Mouse (Mus musculus) heart, adult 9 months (tissue): ENCODE results near the gene Prkacb.

Source experiments
- DNase-seq, 2 experiments: peaks; one replicate each; pipeline ENCODE4 v3.0.0; 2022; ENCODE audit warnings: low spot score in 2 of 2

Gene Prkacb

DNA sequence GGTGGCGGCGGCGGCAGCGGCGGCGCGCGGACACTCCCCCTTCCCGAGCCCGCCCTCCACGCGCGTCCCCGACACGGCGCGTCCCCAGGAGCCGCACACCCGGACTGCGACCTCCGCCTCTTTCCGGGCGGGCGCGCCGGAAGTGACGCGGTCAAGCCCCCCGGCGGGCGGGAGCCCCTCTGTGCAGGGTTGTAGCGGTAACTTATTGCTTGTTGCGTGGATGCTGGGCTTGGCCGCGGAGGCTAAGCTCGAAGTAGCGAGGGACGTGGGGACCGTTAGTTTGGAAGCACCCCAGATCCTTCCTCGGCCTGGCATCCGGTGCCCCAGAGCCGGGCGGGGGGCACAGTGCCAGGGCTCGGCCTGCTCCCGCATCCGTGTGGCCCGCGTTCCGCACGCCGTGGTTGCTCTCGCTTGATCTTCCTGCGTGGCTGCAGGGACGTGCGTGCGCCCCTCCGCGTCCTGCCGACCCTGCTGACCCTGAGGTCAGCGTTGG, at the start of gene Prkacb:
Prkacb (minus strand) TSS at position 90 of the 493 bp plus-strand sequence.
- DNase-seq, result peak; percentile 92 to 93

DNA sequence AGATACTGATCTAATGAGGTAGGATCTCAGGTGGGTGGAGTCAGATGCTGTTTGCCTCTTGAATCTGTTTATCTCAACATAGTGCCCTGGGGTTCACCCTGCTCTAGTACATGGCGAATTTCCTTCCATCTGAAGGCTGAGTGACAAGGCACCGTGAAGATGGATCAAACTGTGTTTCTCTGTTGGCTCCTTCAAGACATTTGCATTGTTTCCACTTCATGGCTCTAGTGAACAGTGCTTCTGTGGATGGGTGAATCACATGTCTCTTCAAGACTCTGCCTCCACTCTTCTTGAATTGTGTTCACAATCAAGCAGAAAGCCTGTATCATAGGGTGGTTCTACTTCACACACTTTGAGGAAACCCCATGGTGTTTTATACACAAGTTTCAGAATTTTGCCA, 47.5 kb upstream of the Prkacb start:
- no peak for DNase-seq

DNA sequence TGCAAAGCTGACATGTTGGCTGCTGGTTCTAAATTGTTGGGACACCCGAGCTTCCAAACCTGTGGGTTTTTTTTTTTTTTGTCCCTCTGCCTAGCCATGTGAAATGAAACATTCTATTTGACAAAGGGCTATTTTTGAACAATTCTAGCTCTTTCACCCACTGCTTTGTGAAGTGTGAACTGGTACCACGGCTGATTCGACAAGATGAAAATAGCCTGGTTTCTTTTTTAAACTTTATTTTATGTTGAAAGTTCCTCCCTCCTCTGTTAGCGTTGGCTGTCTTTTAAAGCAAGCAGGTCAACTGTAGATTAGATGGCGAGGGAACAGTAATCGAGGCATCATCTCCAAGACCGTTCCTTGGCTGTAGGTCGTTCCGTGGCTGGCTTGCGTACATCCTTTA, 44.6 kb upstream of the Prkacb start:
- DNase-seq, result no peak

DNA sequence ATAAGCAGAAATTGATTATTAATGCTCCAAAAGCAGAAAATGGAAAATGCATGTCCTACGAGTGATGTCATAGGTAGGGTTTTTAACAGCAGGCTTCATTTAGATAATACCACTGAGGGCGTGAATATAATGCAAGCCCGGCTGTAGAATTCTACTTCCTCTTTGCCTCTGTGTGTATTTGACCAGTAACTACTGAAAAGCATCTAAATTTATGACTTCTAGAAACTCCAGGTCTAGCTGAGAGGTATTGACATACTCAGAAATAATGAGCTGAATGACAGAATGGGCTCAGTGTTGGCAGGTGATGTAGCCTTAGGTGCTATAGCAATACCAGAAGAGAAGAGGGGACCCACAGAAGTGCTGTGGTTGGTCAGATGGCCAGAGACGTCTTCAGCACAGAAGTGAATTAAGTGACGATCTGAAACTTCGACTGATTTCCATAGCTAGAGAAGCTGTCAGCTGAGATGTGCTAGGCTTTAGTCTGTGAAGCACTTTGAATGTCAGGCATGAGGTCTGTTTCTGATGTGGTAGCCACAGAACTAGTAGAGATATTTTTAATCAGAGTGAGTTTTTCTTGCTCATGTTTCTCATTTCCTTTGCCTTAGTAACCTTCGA, 41.8 kb upstream of the Prkacb start:
- no peak for DNase-seq

DNA sequence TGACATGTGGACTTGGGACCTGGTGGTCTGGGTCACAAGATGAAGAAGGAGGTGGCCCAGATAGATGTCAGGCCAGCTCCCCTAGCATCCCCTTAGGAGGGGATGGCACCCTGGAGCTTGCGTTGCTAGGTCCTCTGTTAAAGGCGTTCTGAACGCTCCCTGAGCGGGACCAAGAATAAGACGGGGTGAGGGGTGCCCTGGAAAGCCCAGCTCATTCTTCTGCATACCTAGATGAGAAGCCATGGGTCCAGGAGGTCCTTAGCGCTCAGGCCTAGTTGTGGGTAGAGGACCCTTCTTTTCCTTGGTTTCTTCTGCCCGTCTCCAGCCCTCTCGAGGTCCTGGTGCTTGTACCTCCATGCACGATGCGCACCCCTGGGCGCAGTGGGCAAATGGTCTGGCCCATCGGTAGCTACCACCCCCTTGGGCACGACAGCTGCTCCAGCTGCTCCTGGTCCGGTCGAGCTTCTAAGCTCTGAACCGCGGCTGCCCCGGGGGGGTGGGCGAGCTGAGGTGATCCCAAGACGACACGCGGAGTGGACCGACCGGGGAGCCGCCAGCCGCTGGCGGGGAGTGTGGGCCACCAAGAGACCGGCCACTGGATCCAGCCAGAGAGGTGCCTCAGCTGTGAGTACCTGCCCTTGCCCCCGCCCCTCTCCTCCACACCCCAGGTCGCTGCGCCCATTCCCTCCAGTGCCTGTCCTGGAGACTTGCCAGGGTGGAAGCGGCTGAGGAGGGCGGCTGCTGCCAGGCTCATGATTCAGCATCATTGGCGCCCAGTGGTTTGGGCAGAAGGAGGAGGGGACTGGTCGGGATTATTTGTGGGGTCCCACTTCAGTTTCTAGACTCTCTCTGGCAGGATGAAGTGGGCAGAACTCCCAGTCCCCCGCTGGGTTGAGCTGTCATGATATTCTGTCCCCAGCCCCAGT, 39.4 kb upstream of the Prkacb start, which contains the start of gene Ttll7:
Ttll7 (plus strand) TSS at position 402 of the 926 bp plus-strand sequence.
- DNase-seq, result peak; percentile 79 to 83

DNA sequence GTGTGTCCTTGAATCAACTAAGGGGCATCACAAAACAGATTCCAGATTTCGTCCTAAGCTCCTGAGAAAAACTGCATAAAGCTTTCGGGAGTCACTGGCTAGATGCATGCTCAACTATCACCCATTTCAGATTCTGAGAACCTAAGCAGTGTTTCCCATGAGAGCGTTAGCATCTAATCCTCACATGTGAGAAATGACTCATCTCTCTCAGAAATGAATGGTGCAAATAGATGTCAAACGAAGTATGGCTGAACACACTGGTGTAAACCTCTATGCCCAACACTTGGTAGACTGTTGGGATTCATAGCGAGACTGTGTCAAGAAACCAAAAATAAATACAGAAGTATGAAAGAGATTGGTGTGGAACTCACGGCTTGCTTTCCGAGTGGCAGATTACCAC, 36.6 kb upstream of the Prkacb start:
- DNase-seq, result no peak

DNA sequence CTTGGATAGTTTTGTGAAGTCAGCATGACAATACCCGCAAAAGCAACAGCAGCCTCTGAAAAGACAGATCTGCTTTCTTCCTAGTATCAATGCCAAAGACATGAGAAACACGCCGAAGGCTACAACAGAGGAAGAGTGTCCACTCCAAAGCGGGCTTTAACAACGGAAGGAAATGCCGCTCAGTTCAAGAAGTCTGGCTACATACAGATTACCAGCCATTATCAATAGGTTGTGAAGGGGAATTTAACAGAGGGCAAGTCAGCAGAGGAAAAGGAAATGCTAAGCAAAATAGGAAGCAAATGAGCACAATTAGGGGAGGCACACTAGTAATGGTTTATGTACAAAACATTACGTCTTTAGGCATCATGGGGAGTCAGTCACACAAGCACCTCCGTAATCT, 35.3 kb upstream of the Prkacb start:
- DNase-seq, result no peak

DNA sequence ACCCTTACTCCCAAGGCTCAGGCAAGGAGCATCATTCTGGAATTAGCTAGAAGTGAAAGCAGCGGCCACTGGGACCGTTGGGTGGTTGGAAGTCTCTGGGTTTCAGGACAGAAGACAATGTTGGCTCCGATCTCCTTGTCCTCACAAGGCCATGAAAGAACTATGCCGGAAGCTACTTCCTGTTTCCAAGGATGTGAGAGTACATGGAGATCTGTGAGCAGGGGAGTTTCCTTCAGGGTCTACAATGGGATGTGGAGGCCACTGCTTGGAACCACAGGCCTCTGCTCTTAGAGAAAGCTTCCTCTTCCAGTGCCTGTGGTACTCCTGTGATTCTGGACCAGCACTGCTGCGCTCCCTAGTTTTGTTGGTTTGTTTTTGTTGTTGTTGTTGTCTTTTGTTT, 33.4 kb upstream of the Prkacb start:
- DNase-seq, result peak; percentile 62 to 79

DNA sequence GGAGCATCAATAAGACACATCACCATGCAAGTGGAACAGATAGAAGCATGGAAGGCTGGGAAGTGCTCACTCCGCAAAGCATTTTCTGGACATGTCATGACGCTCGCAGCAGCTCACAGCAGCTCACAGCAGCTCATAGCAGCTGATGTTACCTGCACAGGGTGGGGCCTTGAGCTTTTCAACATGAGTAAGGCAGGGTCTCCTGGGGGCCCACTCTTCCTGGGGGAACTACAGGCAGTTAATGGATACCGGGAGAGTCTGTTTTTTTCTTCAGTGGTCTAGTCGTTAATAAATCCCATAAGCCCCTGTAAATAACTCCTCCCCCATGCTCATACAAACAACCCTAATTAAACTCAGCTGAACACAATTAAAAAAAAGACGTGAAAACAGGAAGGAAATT, 30.7 kb upstream of the Prkacb start:
- no peak for DNase-seq

DNA sequence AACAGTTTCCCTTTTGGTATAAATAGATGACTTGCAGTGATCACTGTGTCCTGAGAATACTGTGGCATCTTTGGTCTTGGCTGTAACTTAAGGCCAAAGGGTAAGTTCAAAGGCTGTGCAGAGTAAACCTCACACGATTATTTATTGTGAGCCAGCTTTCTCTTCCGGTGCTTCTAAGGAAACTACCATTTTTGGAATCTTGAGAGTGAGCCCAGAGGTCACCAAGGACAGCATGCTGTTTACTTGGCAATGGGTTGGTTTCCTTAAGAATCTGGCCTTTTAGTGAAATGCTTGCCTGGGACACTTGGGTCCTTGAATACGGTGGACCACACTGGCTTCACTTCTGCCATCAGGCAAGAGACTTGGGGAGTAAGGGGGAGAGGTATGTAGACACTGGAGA, 30.0 kb upstream of the Prkacb start:
- DNase-seq, result peak; percentile 22 to 27

DNA sequence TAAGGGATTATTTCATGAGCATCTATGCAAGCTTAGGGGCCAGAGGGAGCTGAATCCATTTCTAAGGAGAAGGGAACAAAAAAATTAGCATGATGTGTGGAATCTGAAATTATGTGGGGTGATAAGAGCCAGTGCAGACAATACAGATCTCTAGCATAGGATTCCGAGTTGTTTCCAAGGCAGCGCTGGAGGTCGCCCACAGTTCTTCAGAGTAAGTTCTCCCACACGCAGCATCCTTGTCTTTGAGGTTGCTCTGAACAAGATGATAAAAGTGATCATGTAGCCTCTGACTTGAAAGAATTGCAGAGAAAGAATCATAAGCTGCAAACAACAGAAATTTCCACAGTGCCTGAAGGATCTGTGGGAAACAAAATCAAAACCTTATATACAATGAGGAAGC, 7.9 kb upstream of the Prkacb start:
- no peak for DNase-seq

DNA sequence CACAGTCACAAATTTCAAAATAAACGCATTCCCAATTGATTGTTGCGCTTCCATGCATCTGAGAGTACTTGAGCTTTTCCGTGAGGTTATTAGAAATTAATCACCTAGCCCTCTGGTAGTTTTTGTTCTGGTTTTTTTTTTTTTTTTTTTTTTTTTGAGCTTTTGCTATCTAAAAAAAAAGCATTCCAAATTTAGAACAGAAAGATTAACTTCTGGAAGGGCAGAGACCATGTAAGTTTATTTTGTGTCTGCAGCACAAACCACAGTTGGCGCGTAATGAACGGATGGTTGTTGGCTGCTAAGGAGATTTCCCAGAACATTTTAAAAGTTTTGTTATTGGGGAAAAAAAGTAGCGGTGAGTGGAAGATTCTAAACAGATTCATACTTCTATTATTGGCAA, 834 bp upstream of the Prkacb start:
- no peak for DNase-seq

DNA sequence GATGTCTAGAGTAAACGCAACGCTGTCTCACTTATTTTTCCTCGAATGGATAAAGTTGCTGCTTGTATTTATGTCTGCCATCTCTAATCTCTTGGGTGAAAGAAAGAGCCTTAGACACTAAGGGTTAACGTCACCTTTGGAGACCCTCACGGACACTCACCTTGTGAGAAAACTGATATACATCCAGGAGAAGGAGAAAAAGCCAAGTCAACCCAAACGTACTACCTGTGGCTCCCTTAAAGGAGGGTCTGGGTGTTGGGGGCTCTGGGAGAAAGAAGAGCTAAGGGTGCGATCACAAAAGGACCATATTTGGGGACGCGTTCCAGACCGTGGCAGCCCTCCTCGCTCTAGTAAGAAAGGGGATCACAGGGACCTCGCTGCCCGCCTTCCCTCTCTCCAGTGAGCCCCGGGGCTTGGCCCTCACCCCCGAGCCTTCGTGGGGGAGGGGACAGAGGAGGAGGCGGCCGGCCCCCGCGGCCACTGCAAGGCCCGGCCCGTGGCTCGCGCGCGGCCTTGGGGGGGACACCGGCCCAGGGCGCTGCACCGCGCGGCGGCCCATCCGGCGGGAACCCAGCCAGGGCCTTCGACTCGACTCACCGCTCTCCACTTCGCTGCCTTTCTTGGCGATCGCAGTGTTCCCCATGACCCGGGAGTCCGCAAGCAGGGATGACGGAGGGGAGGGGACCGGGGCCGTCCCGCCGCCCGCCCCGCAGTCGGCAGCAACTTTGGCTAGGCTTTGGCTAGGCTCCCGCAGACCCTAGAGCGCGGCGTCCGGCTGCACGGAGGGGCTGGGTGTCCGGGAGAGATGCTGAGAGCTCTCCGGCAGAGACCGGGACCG, 530 bp downstream of the Prkacb start:
- no peak for DNase-seq

DNA sequence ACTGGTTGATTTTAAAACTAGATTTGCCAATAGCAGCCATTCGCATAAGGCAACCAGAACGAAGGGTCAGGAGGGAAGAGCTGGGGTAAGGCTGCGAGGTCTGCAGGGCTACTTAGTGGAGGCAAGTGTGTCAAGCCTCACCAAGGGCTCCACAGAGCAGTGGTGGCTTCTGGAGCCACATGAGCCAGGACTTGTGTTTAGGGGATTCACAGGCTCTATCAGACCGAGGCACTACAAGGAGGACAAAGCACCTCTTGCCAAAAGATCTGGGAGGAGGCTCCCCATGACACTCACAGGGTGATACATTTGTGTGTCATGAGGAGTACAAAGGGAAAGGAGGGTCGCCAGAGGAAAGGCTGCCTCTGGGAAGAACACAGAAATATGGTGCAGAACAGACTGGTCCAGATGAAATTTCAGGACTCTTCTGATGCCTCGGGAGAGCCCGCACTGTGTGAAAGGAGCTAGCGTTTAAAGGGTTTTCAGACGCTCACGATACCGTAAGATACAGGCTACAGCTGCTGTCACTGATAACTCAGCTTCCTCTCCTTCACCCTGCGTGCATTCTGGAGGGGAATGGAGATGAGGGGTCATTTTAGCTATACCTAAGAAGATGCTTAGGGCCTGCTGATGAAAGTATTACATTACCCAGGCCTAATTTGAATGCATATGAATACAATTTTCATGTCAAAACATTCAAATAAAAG, 19.1 kb downstream of the Prkacb start:
- DNase-seq, result no peak

DNA sequence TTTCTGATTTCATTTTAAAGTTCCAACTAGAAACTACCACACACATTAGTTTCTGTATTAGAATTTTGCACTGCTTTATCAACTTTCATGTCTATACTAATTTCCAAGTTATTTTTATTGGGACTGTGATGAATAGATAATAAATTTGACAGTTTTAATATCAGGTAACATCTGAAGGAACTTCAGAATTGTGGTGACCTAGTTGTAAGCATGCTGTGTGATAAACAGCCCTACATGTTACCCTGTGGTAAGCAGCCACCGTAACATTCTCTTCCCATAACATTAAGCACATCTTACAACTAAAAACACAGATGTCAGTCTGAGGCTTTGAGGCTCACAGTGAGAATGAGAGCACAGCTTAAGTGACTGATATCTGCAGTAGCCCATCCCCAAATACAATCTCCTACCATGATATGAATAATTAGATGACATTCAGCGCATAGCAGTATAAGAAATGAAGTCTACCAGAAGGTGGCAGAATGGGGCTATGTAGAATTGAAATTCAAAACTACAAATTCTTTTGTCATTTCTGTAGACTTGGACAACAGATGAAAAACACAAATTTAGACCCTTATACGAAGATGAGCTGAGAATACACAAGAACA, 20.5 kb downstream of the Prkacb start:
- no peak for DNase-seq

DNA sequence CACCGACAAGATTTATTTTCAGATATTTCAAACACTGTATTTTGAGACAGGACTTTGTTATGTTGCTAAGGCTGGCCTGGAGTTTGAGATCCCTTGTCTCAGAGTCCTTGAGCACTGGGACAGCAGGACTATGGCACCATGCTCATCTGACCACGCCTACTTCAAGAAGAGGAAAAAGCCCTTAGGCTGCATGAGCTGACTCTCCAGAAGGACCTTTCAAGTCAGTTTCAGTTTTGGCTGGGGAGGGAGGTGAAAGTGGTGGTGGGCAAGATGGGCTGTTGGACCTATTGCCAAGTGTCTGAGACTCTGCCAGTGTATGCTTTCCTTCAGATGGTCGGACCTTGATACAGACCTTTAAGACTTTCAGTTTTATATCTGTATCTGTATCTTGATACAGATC, 28.6 kb downstream of the Prkacb start:
- DNase-seq, result no peak

DNA sequence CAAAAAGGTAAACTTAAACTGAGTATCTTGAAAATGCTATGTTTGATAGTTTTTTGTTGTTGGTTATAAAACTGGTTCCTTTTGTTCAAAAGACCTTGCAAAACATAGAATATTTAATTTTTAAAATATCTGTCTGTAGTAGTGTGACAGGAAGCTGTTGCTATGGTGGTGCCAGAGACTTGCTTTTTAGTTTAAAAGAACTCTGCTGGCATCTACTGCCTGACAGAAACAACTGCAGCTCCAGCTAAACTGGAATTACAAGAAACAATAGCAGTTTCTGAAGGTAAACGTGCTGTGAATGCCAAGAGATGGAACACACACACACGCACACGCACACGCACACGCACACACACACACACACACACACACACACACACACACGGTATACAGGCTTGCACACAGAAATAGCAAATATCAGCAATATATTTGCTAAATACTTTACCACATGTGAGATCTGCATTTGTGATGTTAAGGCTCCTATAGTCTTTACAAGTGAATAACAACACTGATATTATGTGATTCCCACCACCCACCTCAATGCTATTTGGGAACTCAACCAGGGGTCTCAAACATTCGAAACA, 29.1 kb downstream of the Prkacb start:
- no peak for DNase-seq

DNA sequence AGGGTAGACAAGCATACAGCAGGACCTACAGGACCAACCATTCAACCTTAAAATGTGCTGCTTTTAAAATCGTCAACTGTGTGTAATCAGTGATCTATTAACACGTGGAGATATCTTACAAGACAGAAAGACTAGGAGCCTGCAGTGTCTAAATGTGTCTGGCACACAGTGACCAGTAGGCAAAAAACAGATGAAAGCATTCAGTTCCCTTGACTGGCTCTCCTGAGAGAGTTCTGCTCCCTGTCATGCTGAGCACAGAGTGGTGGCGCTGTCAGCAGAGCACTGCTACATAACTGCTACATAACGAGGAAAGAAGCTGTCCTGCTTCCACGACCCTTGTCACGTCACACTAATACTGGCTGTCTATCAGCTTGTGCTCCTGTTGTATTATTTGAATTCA, 30.2 kb downstream of the Prkacb start:
- no peak for DNase-seq

DNA sequence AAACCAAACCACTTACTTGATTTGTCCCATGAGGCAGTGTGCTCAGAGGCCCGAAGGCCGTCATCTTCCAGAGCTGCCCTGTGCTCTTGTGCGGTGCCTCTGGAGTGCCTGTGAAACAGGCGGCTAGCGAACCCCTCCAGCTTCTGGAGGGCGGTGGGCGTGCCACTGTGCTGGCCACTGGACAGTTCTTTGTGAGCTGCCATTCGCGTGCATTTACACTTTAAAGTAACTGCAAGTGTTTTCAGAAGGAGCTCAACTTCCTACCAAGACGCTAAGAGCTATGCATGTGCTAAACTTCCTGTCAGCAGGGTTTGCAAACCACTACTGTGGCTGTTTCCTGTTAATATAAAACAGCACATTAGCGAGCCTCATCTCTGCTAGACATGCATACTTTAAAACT, 31.7 kb downstream of the Prkacb start:
- DNase-seq, result peak; percentile 30 to 49

DNA sequence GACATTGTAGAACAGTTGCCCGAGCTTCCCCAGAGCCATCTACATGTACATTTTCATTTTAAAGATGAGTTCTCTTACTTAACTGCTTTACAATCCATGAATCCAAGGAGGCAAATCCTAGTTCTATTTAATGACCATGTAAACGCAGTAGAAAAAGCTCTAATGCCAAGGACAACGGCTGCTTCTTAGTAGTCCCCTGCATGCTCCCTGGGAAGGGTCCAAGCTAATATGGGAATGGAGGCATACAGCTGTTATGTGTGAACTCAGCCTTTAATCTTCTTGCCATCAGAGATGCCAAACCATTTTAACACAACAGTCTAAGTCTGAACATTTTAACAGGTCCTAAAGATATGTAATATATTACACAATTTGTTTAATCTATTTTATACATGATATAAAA, 32.5 kb downstream of the Prkacb start:
- no peak for DNase-seq

DNA sequence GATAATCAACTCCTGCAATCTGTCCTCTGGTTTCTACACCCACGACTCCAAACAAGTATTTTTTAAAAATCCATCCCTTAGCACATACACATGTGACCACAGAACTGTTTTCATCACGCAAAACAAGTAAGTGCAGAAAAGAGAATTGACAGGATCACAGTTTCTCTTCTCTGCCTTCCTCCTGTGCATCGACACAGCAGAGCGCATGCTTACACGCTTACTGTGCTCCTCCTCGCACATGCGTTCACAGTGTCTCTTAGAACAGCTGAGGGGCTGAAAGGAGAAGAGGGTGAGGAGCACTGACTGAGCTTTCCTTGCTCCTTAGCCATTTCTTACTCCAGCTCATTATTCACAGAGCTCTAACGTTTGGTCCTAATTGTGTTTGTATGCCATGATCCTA, 33.9 kb downstream of the Prkacb start:
- DNase-seq, result peak in 1 of 2 experiments; percentile 31
